Mouse (Mus musculus) frontal cortex, adult 2 months (tissue): ENCODE results near the gene Bak1. TPM values are rescaled to one million over a fixed set of nuclear protein-coding genes. Genes with fewer than 3 reads are reported as not detected.

Experiments
- DNase-seq, 2 experiments: peaks; one replicate each; pipeline ENCODE4 v3.0.0; 2022; ENCODE audit warnings: low spot score in 1 of 2; ENCODE audit errors: extremely low spot score in 1 of 2
- polyA plus RNA-seq: library from polyadenylated mRNA; depleted of rRNA; stranded (reverse); fragments of >200 nt; gene quantifications from 2 replicates; pipeline ENCODE4 v1.2.3, GENCODE M21; 2012

Gene Bak1
- polyA plus RNA-seq, 1 experiment, result 17.9 TPM

DNA sequence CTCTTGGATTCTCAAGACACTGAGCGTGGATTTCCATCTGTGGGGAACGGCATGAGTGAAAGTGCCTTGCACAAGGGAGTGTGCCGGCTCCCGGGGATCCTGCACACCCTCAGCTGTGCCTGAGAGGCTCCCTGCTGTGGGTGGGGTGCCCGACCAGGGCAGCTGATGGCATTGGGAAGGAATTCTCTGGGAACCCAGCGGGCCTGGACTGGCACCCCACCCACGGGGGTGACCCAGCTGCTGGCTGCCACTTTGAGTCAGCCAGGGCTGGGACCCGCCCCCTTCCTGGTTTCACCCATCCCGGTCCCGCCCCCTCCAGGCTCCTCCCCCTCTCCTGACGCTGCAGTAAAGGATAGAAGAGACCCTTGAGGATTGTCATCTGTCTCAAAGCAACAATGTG, 22.7 kb upstream of the Bak1 start:
- no peak for DNase-seq

DNA sequence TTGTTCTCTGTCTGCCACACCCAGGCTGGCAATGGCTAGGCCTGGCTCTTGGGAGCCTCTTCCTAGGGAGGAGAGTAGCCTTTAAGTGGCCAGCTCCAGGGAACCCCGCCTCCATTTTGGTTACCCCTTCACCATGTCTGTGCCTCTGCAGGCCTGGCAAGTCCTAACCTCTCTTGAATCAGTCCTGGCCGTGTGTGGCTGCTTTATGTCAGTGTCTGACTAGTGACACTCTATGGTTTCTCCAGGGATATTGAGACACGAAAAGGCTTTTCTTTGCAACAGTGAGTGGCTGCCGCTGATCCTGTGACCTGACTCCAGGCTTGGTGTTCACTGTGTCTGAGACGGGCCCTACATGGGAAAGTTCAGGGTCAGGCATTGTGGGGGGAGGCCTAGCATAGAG, 22.0 kb upstream of the Bak1 start:
- no peak for DNase-seq

DNA sequence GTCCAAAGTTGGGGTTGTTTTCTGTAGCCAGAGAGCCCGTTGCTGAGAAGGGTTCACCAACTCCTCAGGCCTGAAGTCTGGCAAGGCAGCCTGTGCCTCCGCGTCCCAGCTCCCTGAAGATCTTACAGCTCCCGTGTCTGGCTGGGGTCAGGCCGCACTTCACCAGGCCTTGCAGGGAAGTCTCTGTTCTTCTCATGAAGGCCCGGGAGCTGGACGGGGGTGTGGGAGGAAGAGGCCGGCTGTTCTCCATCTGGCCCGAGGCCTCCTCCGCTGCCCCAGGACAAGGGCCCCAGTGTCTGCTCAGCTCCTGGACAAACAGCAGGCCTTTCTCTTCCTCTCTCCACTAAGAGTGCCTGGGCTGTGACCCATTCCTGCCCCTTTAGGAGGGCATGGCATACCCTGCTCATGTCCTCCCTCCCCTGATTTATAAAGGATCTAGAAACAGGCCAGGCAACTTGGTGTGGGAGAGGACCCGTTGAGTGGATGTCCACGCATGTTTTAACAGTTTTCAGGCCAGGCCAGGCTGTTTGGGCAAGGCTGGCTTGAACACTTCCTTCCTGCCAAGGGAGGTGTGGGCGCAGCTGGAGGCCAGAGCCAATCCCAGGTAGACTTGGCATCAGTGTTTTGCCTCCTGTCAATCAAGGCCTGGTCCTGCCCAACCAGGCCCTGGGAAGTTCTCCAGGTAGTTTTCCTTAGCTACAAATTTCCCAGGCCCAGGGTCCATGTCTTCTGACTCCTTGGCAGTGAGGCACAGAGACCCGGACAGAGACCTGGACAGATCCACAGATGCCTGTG, 19.8 kb upstream of the Bak1 start:
- DNase-seq, result no peak

DNA sequence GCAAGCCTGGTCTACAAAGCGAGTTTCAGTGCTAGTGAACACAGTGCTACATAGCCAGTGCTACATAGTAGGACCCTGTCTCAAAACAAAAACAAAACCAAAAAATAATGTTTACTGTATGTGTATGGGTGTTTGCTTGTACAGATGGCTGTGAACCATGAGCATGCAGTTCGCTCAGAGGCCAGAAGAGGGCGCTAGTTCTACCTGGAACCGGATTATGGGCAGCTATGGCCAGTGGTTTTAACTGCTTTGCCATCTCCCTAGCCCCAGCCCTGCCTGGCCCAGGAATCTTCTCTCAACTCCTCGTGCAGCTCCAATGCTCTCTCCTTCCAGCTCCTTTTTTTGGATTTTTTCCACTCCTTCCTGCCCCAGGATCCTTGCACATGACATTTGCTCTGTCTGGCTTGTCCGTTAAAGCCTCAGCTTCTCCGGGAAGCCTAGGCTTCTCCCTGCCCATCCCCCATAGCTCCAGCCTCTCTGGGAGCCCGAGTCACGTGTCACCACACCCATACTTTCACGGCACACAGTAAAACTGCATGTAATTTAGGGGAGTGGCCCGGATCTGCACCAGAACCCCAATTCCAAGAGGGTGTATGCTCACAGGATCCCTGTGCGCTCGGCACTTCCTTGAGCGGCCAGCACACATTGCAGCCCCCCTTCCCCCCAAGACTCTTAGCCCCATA, 19.1 kb upstream of the Bak1 start:
- no peak for DNase-seq

DNA sequence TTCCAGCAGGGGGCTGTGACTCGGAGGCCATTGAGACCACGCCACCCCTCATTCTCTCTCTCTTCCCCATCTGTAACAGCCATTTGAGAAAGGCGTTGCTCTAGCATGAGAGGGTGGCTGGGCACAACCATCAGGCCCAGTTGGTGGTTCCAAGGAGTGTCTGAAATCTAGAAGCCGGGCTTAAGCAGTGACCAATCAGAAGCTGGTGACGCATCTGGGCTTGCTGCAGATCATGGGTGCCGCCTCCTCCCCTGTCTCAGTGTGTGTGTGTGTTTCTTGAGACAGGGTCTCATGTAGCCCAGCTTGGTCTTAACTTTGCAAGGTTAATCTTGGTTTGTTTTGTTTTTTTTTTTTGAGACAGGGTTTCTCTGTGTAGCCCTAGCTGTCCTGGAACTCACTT, 16.4 kb upstream of the Bak1 start:
- no peak for DNase-seq

DNA sequence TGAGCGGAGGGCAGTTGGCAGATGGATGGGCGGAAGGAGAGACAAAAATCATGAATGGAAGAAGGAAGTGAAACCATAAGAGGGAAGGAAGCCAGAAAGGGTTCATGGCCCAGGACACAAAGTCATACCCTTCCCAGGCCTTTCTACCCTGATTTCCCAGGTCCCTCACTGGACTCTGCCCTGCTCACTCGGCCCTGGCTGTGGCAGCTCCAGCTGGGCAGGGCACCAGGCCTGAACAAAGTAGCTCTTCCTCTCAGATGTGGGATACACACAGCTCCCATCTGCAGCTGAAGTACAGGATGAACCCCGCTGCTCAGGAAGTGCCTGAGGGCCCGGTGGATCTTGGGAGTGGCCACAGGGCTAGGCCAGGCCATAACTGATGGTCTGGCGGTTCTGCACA, 14.0 kb upstream of the Bak1 start:
- DNase-seq, result no peak

DNA sequence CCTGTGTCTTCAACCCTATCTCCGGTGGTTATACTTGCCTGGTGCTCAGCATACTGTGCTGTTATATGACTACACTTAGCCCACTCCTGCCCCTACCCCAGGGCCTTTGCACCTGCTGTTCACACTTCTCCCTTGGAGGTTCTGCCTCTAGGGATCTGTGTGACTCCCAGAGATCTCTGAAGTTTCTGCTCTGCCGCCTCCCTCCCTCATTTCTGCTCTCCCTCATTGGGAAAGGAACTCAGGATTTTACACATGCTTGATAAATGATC, 12.9 kb upstream of the Bak1 start:
- no peak for DNase-seq

DNA sequence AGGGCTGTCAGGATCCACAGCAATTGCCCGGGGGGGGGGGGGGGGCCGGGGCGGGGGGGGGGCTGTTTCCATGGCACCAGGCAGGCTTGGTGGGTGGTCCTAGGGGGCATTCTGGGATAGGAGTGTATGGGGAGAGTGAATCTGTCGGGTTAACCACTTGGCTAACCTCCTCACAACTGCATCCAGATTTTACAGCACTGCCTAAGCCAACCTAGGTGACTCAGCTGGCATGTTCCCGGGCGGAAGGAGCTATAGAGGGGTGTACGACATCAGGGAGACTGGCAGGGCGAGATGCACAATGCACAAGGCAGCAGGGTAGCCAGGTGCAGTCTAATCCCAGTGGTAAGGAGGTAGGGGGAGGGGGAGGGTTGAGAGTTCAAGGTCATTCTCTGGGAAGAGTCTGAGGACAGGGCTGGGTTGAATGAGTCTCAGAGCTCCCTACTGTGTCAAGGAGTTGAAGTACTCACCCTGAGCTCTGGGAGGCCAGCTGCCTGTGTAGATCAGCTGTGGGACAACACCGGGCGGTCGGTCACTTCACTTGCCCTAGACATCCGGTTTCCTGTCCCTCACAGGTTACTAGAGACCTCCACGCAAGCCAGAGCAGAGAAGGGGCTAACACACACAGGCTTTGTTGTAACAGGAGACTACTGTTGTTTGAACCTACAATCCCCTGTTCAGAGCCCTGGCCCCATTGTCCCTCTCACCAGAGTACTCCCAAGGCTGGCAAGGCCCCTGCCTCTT, 12.4 kb upstream of the Bak1 start:
- DNase-seq, result no peak

DNA sequence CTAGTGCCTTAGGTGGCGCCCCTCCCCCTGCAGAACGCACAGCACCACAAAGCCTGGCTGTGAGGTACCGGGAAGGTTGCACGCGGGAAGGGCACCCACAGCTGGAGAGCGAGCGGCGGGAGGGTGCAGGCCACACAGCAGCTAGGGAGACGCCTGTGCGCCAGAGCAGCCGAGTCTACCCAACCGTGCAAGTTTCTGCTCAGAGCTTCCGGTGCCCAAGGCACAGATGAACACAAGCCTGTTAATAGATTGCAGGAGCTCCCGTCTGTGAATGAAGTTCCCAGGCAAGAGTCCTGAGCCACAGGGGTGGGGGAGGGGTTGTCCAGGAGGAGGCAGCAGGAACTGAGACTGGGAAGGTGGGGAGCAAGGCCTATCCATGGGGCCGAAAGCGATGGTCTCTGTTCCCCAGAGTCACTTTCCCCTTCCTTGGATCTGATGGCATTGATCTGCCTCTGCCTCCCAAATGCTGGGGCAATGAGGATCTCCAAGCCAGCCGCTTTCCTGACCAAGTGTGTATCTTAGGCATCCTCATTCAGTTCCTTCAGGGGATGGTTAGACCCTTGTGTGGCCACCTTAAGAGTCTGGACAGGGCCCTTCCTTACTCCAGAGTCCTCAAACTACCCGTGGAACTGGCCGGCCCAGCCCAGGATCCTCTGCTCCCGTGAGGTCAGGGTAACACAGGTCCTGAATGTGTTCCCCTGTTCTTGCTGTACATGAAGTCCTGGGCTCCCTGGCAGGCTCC, 11.7 kb upstream of the Bak1 start:
- no peak for DNase-seq

DNA sequence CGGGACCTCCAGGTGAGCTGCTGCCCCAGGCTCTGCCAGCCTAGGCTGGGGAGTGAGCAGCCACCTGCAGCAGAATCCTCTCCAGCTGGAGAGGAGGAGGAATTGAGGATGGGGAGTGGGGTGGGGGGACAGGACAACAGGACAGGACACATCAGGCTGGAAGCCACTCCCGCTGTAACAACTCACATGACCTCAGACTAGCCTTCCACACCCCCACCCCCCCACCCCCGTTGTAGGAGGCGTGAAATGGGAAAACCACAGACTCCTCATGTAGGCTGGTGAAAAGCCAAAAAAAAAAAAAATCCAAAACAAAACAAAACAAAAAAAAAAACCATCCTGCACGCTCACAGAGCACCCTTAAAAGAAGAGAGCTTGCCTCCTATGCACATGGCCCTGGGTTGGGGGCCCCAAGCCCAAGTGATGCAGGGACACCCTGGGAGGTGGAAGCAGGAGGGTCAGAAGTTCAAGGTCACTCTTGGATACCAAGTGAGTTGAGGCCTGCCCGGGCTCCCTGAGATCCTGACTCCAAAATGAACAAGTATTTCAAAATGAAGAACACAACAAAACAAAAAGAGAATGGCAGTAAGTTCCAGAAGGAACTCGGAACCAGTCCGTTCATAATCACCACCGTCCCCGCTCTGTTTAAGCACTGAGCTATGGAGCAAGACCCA, 10.8 kb upstream of the Bak1 start:
- no peak for DNase-seq

DNA sequence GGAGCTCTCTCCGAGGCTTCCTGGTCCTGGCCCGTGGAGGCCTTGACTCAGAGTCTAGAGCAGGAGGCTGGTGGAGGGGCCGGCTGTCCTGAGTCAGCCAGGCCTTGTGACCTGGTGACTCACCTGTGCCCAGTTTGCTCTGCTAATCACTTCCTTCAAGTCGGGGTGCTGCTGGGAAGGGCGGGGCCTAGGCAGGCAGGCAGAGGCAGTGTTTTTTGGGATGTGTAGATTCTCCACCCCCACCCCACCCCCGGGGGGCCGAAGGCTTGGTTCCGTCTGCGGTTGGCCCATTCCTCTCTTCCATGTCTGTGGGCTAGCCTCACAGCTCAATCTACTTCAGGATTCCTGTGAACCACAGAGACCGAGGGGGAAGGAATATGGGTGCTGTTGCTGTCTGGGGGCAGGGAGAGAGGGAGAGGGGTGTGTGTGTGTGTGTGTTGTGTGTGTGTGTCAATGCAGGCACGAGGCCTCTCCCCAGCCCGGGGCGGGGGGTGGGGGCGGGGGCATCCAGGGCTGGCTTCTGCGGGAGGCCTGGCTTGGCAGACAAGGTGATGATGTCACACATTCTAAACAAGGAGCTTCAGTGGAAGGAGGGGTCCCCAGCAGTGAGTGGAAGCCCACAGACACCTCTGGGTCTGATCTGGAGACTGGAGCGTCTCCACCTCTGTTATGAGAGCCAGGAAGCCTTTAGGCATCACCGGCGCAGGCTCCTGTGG, 9.7 kb upstream of the Bak1 start:
- no peak for DNase-seq

DNA sequence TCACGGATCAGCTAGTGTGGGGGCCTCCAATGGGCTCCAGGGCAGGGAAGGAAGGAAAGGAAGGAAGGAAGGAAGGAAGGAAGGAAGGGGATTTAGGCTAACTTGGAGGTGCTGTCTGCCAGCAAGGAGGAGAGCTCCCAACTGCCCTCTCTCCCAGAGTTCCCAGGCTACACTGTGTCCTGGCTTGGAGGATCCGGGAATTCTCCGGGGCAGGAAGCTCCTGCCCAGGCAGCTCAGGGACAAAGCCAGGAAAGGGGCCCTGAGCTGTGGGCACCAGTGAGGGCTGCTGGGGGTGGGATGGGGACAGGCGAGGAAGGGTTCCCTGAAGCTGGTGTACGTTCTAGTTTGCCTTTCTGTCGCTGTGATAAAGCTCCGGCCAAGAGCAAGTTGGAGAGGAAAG, 7.7 kb upstream of the Bak1 start:
- DNase-seq, result no peak

DNA sequence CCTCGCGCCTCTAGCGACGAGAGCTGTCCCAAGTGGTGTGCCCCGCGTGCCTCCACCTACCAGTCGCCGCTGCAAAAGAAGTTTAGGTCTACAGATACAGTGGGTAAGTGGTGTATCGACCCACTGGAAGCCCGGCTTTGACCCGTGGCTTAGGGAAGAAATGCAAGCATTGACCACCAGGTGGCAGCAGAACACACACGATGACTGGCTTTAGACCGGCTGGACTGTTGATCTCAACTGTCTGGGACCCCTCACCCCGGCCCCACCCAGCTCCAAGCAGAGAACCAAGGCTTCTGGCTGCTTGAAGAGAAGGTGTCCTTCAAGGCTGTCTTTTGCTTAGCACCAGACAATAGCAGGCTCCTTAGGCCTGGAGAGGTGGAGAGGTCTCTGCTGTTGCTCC, 4.1 kb upstream of the Bak1 start:
- DNase-seq, result peak in 1 of 2 experiments; percentile 85

DNA sequence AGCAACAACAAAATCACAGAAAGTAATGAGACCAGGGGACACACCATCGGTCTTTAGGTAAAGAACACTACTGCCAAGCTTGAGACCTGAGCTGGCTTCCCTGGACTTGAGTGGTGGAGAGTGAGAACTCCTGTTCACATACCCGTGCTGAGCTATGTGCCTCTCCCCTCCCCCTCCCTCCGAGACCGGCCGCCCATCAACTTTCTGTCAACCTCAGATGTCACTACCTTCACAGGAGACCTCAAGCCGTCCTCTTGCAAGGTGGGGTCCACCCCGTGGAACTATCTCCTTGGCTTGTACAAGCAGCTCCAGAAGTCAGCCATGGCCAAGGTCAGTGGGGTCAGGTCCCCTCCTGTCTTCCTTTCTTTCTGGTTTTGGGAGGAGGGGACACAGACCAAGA, 3.5 kb upstream of the Bak1 start:
- no peak for DNase-seq

DNA sequence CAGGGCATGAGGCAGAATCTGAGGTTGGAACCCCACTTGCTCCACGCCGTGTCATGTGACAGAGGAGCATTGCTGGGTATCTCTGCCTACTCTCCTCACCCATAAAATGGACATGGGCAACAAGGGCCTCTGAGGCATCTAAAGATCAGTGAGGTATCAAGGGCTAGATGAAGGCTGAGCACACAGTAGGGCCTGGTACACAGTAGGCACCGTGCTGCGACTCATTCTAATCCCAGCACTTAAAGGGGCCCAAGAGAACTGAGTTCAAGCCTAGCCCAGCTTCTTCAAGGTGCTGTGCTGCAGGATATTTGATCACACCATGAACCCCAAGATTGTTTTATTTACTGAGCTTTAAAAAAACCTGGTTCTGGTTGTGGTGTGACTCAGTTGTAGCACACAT, 2.1 kb upstream of the Bak1 start:
- no peak for DNase-seq

DNA sequence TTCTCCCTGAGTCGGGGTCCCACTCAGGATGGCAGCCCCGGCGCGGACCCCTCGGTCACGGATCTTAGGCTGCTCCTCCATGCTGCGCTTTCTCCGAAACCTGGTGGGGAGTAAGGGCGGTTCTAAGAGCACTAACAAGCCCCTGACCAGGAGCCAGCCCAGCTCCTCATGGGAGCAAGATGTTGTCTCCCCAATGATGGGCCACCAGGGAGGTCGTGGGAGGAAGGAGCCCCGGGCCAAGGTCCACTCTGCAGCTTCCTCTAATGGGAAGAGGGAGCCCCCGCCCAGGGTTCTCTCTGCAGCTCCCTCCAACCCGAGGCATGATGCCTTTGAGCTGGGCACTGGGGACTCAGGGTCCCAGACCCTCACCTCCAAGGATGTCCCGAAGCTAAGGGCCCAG, 622 bp upstream of the Bak1 start:
- DNase-seq, result no peak

DNA sequence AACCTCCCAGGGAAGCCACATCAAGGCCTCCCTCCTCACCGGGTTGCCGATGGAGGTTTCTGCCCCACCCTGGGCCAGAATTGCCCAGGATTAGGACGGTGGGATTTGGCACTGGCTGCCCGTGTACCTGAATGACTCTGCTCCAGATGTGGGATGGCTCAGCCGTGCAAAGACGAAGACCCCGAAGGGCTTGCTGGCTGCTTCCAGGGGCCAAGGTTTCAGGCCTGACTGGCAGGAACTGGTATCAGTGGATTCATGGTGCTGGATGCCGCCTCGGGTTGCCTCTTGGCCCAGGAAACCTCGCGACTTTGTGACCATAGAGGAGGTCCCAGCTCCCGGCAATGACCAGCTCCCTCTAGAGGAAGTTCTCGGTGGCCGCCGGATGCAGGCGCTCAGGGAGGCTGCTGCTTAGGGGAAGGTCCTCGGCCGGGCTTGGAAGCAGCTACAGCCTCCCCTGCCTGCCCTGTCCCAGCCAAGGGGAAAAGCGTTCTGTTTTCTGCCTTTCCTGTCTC, 469 bp downstream of the Bak1 start:
- peak; percentile 76 to 94 for DNase-seq

DNA sequence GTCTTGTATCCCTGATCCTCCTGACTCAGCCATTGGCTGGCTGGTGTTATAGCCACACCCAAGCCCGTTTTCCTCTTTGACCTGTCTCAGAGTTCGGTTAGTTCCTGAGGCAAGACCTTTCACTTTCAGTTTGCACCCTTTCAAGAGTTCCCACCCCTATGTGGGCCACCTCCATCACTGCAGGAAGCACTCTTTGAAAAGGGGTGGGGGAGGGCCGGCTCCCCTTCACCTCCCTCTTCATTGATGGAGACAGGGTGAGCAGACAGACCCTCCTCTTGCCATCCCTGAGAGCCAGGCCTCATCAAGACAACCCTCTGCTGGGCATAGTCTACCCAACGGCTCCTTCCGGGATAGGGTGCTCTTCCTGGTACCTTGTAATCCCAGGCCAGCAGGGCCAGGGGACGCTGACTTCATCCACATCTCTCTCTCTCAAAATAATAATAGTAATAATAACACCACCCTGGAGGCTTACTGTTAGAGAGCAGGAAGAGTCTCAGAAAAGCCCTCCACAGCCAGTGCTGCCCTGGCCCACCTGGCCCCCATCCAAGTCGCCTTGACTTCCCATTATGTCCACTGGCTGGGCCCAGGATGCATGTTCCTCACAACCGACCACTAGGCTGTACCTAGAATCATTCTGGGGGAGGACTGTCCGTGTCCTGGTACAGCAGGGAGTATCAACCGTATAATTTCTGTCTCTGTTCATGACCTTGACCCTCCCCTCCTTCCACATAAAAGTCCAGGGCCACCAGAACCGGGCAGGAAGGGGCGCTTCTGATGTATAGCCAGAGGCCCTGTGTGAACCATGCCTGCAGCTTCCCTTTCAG, 1.1 kb downstream of the Bak1 start:
- no peak for DNase-seq

DNA sequence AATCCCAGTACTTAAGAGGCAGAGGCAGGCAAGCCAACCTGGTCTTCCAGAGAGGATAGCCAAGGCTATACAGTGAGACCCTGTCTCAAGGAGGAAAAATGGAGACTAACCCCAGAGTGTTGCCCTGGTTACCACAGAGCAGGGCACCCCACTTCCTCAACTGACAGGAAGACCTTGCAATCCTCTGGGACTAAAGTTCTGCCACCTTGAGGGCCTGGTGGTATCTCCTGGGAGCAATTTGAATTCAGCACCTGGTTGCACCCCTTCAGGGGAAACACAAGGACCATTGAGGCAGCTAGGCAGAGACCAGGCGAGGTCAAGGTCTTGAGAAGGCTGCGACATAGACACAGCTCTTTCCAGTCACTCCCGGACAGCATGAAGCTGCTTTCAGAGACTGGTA, 2.9 kb downstream of the Bak1 start:
- no peak for DNase-seq
